ENCODE assay signal across 24 mouse cellular contexts in genomic region chr15:77860081-77860665, GRCm38 (mm10). TPM values are rescaled to one million over a fixed set of nuclear protein-coding genes. Genes with fewer than 3 reads are reported as not detected.
DNase-seq lines count a peak whose midpoint lies in the region; ATAC-seq and TF ChIP-seq lines count a peak whose summit lies in the region.
"Had no signal": no experiment of that assay in that cellular context is flagged by ENCODE, and none has a peak within 500 bp of the region (broad histone marks: within the 10 kb centered on the region; RNA-seq: fewer than 3 reads in every experiment).

No protein-coding gene starts in this region.

- intact Hi-C loops in heart, adult 2 months (cut with DNase I) = no loop called here

- H3K9me3 ChIP-seq in lung, embryonic 14.5 days (ENCODE audit: low read depth, low read length) = no peaks in the 10 kb centered on the region
- no peaks in the 10 kb centered on the region for H3K9me3 ChIP-seq in MEL (replicated peaks; ENCODE audit: insufficient read depth, low read length)
- H3K9me3 ChIP-seq: embryonic facial prominence, embryonic 15.5 days; forebrain, embryonic 12.5 days; limb, embryonic 10.5 days; limb, embryonic 15.5 days; liver, embryonic 13.5 days; stomach, embryonic 15.5 days had no signal

- TF ChIP-seq CTCF in heart, adult 2 months (IDR thresholded peaks at IDR 0.05) = no peak
- TF ChIP-seq CTCF in lung, embryonic 14.5 days (IDR thresholded peaks at IDR 0.05; ENCODE audit: low read depth) = no peak
- TF ChIP-seq CTCF in MEL (IDR thresholded peaks at IDR 0.05 in 2 of 3, conservative IDR thresholded peaks at IDR 0.05 in 1 of 3; ENCODE audit: control insufficient read depth in 1 of 3, insufficient read depth in 1 of 3, low read depth in 2 of 3, low read length in 3 of 3, poor library complexity in 1 of 3, severe bottlenecking in 1 of 3) = no peak

- H3K4me3 ChIP-seq in heart, adult 2 months = no peak overlapping the region
- H3K4me3 ChIP-seq in lung, embryonic 14.5 days (ENCODE audit: low read depth, low read length) = no peak overlapping the region
- no peak overlapping the region for H3K4me3 ChIP-seq in MEL (ENCODE audit: control insufficient read depth in 1 of 2, insufficient read depth in 1 of 2, low read depth in 2 of 2, low read length in 2 of 2)
- no peak overlapping the region for H3K4me3 ChIP-seq in brown adipose tissue, adult 24 weeks (ENCODE audit: insufficient read depth, low read depth, low read length)
- H3K4me3 ChIP-seq: embryonic facial prominence, embryonic 15.5 days; forebrain, embryonic 12.5 days; limb, embryonic 10.5 days; limb, embryonic 15.5 days; liver, embryonic 13.5 days; stomach, embryonic 15.5 days had no signal

- H3K27ac ChIP-seq in heart, adult 2 months = peak overlapping the region; percentile 22; the same call in 1 of the 2 replicates
- no peak overlapping the region for H3K27ac ChIP-seq in lung, embryonic 14.5 days (ENCODE audit: low read depth)
- H3K27ac ChIP-seq in MEL (ENCODE audit: control insufficient read depth, low read depth, low read length) = no peak overlapping the region
- H3K27ac ChIP-seq in brown adipose tissue, adult 24 weeks (replicated peaks; ENCODE audit: low read depth, low read length) = peak overlapping the region; percentile 33; the same call in 1 of the 2 replicates
- H3K27ac ChIP-seq: embryonic facial prominence, embryonic 15.5 days; forebrain, embryonic 12.5 days; limb, embryonic 10.5 days; limb, embryonic 15.5 days; liver, embryonic 13.5 days; stomach, embryonic 15.5 days had no signal

- TF ChIP-seq POLR2A in heart, adult 2 months (IDR thresholded peaks at IDR 0.05; ENCODE audit: insufficient read depth, low read depth, low read length) = no peak
- no peak for TF ChIP-seq POLR2A in MEL (IDR thresholded peaks at IDR 0.05; ENCODE audit: control insufficient read depth in 1 of 2, insufficient read depth in 1 of 2, low read depth in 1 of 2, low read length in 2 of 2, poor library complexity in 1 of 2)

- no peaks in the 10 kb centered on the region for H3K79me2 ChIP-seq in heart, adult 2 months (replicated peaks; ENCODE audit: control insufficient read depth, insufficient read depth, low read length)
- no peaks in the 10 kb centered on the region for H3K79me2 ChIP-seq in MEL (ENCODE audit: control insufficient read depth, insufficient read depth, low read length, poor library complexity)

- no peaks in the 10 kb centered on the region for H3K36me3 ChIP-seq in heart, adult 2 months (ENCODE audit: control insufficient read depth, insufficient read depth, low read length)
- no peaks in the 10 kb centered on the region for H3K36me3 ChIP-seq in lung, embryonic 14.5 days (ENCODE audit: insufficient read depth)
- no peaks in the 10 kb centered on the region for H3K36me3 ChIP-seq in MEL (ENCODE audit: control insufficient read depth in 1 of 2, insufficient read depth in 2 of 2, low read length in 2 of 2)
- H3K36me3 ChIP-seq: embryonic facial prominence, embryonic 15.5 days; forebrain, embryonic 12.5 days; limb, embryonic 10.5 days; limb, embryonic 15.5 days; liver, embryonic 13.5 days; stomach, embryonic 15.5 days had no signal

- H3K4me1 ChIP-seq in heart, adult 2 months (ENCODE audit: control insufficient read depth, insufficient read depth, low read length) = peaks cover 13% of the 10 kb centered on the region
- 0 out of 2 replicates have a peak, but pooled peaks cover 9% of the 10 kb centered on the region for H3K4me1 ChIP-seq in lung, embryonic 14.5 days (ENCODE audit: insufficient read depth)
- H3K4me1 ChIP-seq in MEL (ENCODE audit: control insufficient read depth in 1 of 2, insufficient read depth in 2 of 2, low read length in 2 of 2) = no peaks in the 10 kb centered on the region
- H3K4me1 ChIP-seq in brown adipose tissue, adult 24 weeks (ENCODE audit: control insufficient read depth, insufficient read depth, insufficient read length, low read length) = peaks cover 20% of the 10 kb centered on the region

- ATAC-seq in lung, embryonic 14.5 days (ENCODE audit: insufficient read depth) = no peak
- ATAC-seq: CD4-positive, CD25-positive, alpha-beta regulatory T cell, adult 4 months; hindbrain, embryonic 16.5 days had no signal

- TF ChIP-seq RAD21 in MEL (IDR thresholded peaks at IDR 0.05; ENCODE audit: low read depth, low read length) = no peak

- no peak overlapping the region for H3K9ac ChIP-seq in heart, adult 2 months (ENCODE audit: low read depth, low read length)
- H3K9ac ChIP-seq in lung, embryonic 14.5 days = no peak overlapping the region
- no peak overlapping the region for H3K9ac ChIP-seq in MEL (ENCODE audit: control insufficient read depth, low read depth, low read length, poor library complexity, severe bottlenecking)
- H3K9ac ChIP-seq: embryonic facial prominence, embryonic 15.5 days; forebrain, embryonic 12.5 days; limb, embryonic 15.5 days; liver, embryonic 13.5 days; stomach, embryonic 15.5 days had no signal

- no peaks in the 10 kb centered on the region for H3K27me3 ChIP-seq in heart, adult 2 months (ENCODE audit: control insufficient read depth, insufficient read depth, low read length)
- no peaks in the 10 kb centered on the region for H3K27me3 ChIP-seq in lung, embryonic 14.5 days (ENCODE audit: insufficient read depth, low read length)
- H3K27me3 ChIP-seq in MEL (ENCODE audit: control insufficient read depth in 1 of 2, insufficient read depth in 2 of 2, low read length in 2 of 2) = no peaks in the 10 kb centered on the region
- H3K27me3 ChIP-seq: embryonic facial prominence, embryonic 15.5 days; limb, embryonic 15.5 days; liver, embryonic 13.5 days; stomach, embryonic 15.5 days had no signal

- TF ChIP-seq EP300 in heart, adult 2 months (IDR thresholded peaks at IDR 0.05; ENCODE audit: insufficient read depth, low read depth, low read length) = no peak
- no peak for TF ChIP-seq EP300 in MEL (IDR thresholded peaks at IDR 0.05; ENCODE audit: low read depth in 1 of 2, low read length in 2 of 2)

- no peak overlapping the region for H3K4me2 ChIP-seq in lung, embryonic 14.5 days
- H3K4me2 ChIP-seq: embryonic facial prominence, embryonic 15.5 days; forebrain, embryonic 12.5 days; limb, embryonic 15.5 days; liver, embryonic 13.5 days; stomach, embryonic 15.5 days had no signal

- DNase-seq in heart, adult 2 months = no peak
- no peak for DNase-seq in heart, postnatal 4 days
- DNase-seq in lung, embryonic 14.5 days = peak; percentile 80
- no peak for DNase-seq in lung, postnatal 36 days
- DNase-seq in MEL (ENCODE audit: low read depth, low spot score) = no peak
- no peak for DNase-seq in embryo, embryonic 10.5 days (ENCODE audit: low spot score)
- DNase-seq: adrenal gland, postnatal 10 days; cerebellum, adult 18-20 months; cerebellum, postnatal 10 days; kidney, adult 2 months; layer of hippocampus, postnatal 36 days; liver, embryonic 13.5 days; lung, adult 18-20 months; lung, postnatal 10 days; midbrain, embryonic 14.5 days; retina, postnatal 1 day had no signal

- 15% methylated on average over 1 of the region's 1 CpGs for WGBS in heart, adult 2 months
- 26% methylated on average over 1 of the region's 1 CpGs for WGBS in lung, embryonic 14.5 days

TF ChIP-seq in MEL, 35 proteins besides CTCF, POLR2A, EP300 and RAD21:
- TF ChIP-seq TBP (IDR thresholded peaks at IDR 0.05; ENCODE audit: low read depth, low read length) (peak; percentile 67), NELFE (IDR thresholded peaks at IDR 0.05; ENCODE audit: low read depth, low read length) (no peak)

RNA-seq across cellular contexts. Expression of gene Myh9, which starts 18.2 kb away (rescaled TPM):
- 100 to 1,000 TPM in 1 of 2 experiments, 10 to 100 TPM in 1; 88.3 to 111 TPM for total RNA-seq in heart, adult 2 months (2021)
- polyA plus RNA-seq in heart, adult 2 months (2012; rRNA removed) = 30.4 and 46.8 TPM in 2 replicates
- 100 to 1,000 TPM; 219 to 228 TPM for total RNA-seq in heart, postnatal 4 days (2021)
- polyA plus RNA-seq in lung, embryonic 14.5 days (2014; fragmentation: Nextera tagmentation; extraction: Ambion mirVana) = 86.6 and 87.5 TPM in 2 replicates
- 59.3 and 65.1 TPM in 2 replicates for total RNA-seq in MEL (2012; rRNA removed)
- 100 to 1,000 TPM; 158 to 176 TPM for polyA plus RNA-seq in MEL (2012; ENCODE audit: insufficient read depth in 1 of 2, insufficient read length in 2 of 2, low read depth in 1 of 2, low replicate concordance in 2 of 2, missing spikeins in 1 of 2)
- 36.0 and 59.3 TPM in 2 replicates for polyA plus RNA-seq in brown adipose tissue, adult 24 weeks (2012; ENCODE audit: insufficient read depth, insufficient read length, missing spikeins)

Comparison
In these comparisons a context has a peak if more than half of its experiments do, and no peak if none do; other contexts are left out.
1. H3K27ac ChIP-seq: peak in heart, adult 2 months (single experiment) and brown adipose tissue, adult 24 weeks (single experiment); none in lung, embryonic 14.5 days (single experiment) and MEL (single experiment).